Mouse (Mus musculus) ES-Bruce4 (cell line): ENCODE data around the gene Txn2.

Experiments used
- CTCF ChIP-seq: IDR thresholded peaks from one replicate; pipeline ENCODE4 v1.8.1; 2011; ENCODE audit warnings: low read depth, low read length
- POLR2A ChIP-seq: IDR thresholded peaks from one replicate; pipeline ENCODE4 v1.8.1; 2011; ENCODE audit warnings: low read length; ENCODE audit not compliant: insufficient read depth

- TF ChIP-seq CTCF (no peak), POLR2A (no peak)
These were observed 33.9 kb downstream of the Txn2 start for GRCm38 (mm10) chr15:77894926-77895325.
